Mouse (Mus musculus) kidney, embryonic 16.5 days (tissue): ENCODE data around the gene Tex48. TPM values are rescaled to one million over a fixed set of nuclear protein-coding genes. Genes with fewer than 3 reads are reported as not detected.

Experiments
- ATAC-seq: fragments of 200-750 bp; cut with Nextera tagmentation; 2 replicates; pipeline ENCODE4 v1.8.0; 2017; ENCODE audit warnings: moderate TSS enrichment; ENCODE audit not compliant: low FRiP score, low TSS enrichment
- H3K27ac ChIP-seq: fragments of 300-500 bp; sonication (generic); 2 replicates; pipeline ENCODE4 v1.5.1; 2014; ENCODE audit warnings: low read length
- H3K27me3 ChIP-seq: fragments of 300-500 bp; sonication (generic); 2 replicates; pipeline ENCODE4 v1.6.1; 2014; ENCODE audit warnings: low read length, control low read depth, mixed read lengths; ENCODE audit not compliant: insufficient read depth
- H3K36me3 ChIP-seq: fragments of 300-500 bp; sonication (generic); 2 replicates; pipeline ENCODE4 v1.6.1; 2014; ENCODE audit warnings: low read length, control low read depth, mixed read lengths; ENCODE audit not compliant: insufficient read depth
- H3K4me1 ChIP-seq: fragments of 300-500 bp; sonication (generic); 2 replicates; pipeline ENCODE4 v1.6.1; 2014; ENCODE audit warnings: low read length, control low read depth, mixed read lengths; ENCODE audit not compliant: insufficient read depth
- H3K4me2 ChIP-seq: fragments of 300-500 bp; sonication (generic); replicated peaks from 2 replicates; pipeline ENCODE4 v1.6.1; 2014; ENCODE audit warnings: low read depth, low read length
- H3K4me3 ChIP-seq: fragments of 300-500 bp; sonication (generic); 2 replicates; pipeline ENCODE4 v1.5.1; 2014; ENCODE audit warnings: mild to moderate bottlenecking, low read length
- H3K9ac ChIP-seq: fragments of 300-500 bp; sonication (generic); replicated peaks from 2 replicates; pipeline ENCODE4 v1.6.1; 2014; ENCODE audit warnings: low read length
- H3K9me3 ChIP-seq: fragments of 300-500 bp; sonication (generic); 2 replicates; pipeline ENCODE4 v1.6.1; 2016; ENCODE audit warnings: low read length, control low read depth
- WGBS: fragments of 180-500 bp; shearing (Covaris S2); extraction: QIAGEN DNeasy Blood & Tissue Kit; methylation state at CpG from one replicate; pipeline ENCODE4 v1.1.7; 2014; 5-methylcytosine and 5-hydroxymethylcytosine counted together
- polyA plus RNA-seq: library from polyadenylated mRNA; unstranded; fragments of >200 nt; fragmentation: Nextera tagmentation; extraction: Ambion mirVana; gene quantifications from 2 replicates; pipeline ENCODE4 v1.2.1, GENCODE M21; 2015

The Tex48 gene
- polyA plus RNA-seq, 1 experiment from 2014 or later = not detected

GRCm38 (mm10) chr4:63580078-63580477, 42.1 kb downstream of the Tex48 start:
- no peak overlapping the region for H3K4me3 ChIP-seq
- 0 out of 2 replicates have a peak, but pooled peaks cover 6% of the 10 kb centered on the region for H3K36me3 ChIP-seq
- peaks cover under 1% of the 10 kb centered on the region; the same call in 1 of the 2 replicates for H3K4me1 ChIP-seq
- H3K27ac ChIP-seq = no peak overlapping the region
- no peak overlapping the region for H3K9ac ChIP-seq
- no peaks in the 10 kb centered on the region for H3K27me3 ChIP-seq
- peaks cover 6% of the 10 kb centered on the region for H3K9me3 ChIP-seq
- H3K4me2 ChIP-seq = no peak overlapping the region
- whole genome bisulfite sequencing = 34% methylated on average over 6 of the region's 6 CpGs
- ATAC-seq = no peak; the same call in 1 of the 2 replicates

- no peak for ATAC-seq
- Histone ChIP-seq H3K9me3 (peaks cover 6% of the 10 kb centered on the region), H3K9ac (no peak overlapping the region), H3K4me2 (no peak overlapping the region), H3K4me3 (no peak overlapping the region), H3K27me3 (no peaks in the 10 kb centered on the region), H3K27ac (no peak overlapping the region), H3K36me3 (0 out of 2 replicates have a peak, but pooled peaks cover 6% of the 10 kb centered on the region), H3K4me1 (no peaks in the 10 kb centered on the region)
- 88% methylated on average over 14 of the region's 14 CpGs for WGBS
Measured at GRCm38 (mm10) chr4:63579649-63580048, 42.6 kb downstream of the Tex48 start.

GRCm38 (mm10) chr4:63572621-63573020, 49.6 kb downstream of the Tex48 start:
- Histone ChIP-seq H3K4me3 (no peak overlapping the region), H3K27ac (no peak overlapping the region), H3K36me3 (0 out of 2 replicates have a peak, but pooled peaks cover 11% of the 10 kb centered on the region), H3K9me3 (peaks cover 3% of the 10 kb centered on the region), H3K4me2 (no peak overlapping the region), H3K9ac (no peak overlapping the region), H3K4me1 (peaks cover 9% of the 10 kb centered on the region), H3K27me3 (no peaks in the 10 kb centered on the region)
- 91% methylated on average over 5 of the region's 5 CpGs for WGBS
- ATAC-seq = no peak

- WGBS = 25% methylated on average over 7 of the region's 7 CpGs
- no peak overlapping the region for H3K4me2 ChIP-seq
- no peaks in the 10 kb centered on the region for H3K9me3 ChIP-seq
- H3K4me1 ChIP-seq = peaks cover 9% of the 10 kb centered on the region
- no peak for ATAC-seq
- H3K27me3 ChIP-seq = no peaks in the 10 kb centered on the region
- H3K36me3 ChIP-seq = 0 out of 2 replicates have a peak, but pooled peaks cover 7% of the 10 kb centered on the region
- H3K9ac ChIP-seq = no peak overlapping the region
- H3K27ac ChIP-seq = no peak overlapping the region
- no peak overlapping the region for H3K4me3 ChIP-seq
Measured at GRCm38 (mm10) chr4:63570208-63570781, 51.9 kb downstream of the Tex48 start.

- no peak for ATAC-seq
- 82% methylated on average over 8 of the region's 8 CpGs for WGBS
- H3K9ac ChIP-seq = no peak overlapping the region
- H3K27me3 ChIP-seq = no peaks in the 10 kb centered on the region
- H3K4me2 ChIP-seq = no peak overlapping the region
- no peaks in the 10 kb centered on the region for H3K9me3 ChIP-seq
- no peak overlapping the region for H3K27ac ChIP-seq
- peaks cover 9% of the 10 kb centered on the region for H3K4me1 ChIP-seq
- H3K36me3 ChIP-seq = 0 out of 2 replicates have a peak, but pooled peaks cover 7% of the 10 kb centered on the region
- H3K4me3 ChIP-seq = no peak overlapping the region
Measured at GRCm38 (mm10) chr4:63569322-63569721, 52.9 kb downstream of the Tex48 start.

- Histone ChIP-seq H3K4me3 (no peak overlapping the region), H3K9ac (no peak overlapping the region), H3K9me3 (no peaks in the 10 kb centered on the region), H3K4me1 (peaks cover 9% of the 10 kb centered on the region), H3K36me3 (no peaks in the 10 kb centered on the region), H3K27ac (no peak overlapping the region), H3K4me2 (no peak overlapping the region), H3K27me3 (no peaks in the 10 kb centered on the region)
- 92% methylated on average over 8 of the region's 10 CpGs for WGBS
- no peak for ATAC-seq
Measured at GRCm38 (mm10) chr4:63567712-63568390, 54.4 kb downstream of the Tex48 start.

- no peaks in the 10 kb centered on the region for H3K9me3 ChIP-seq
- peaks cover 27% of the 10 kb centered on the region for H3K4me1 ChIP-seq
- H3K27ac ChIP-seq = no peak overlapping the region
- H3K36me3 ChIP-seq = no peaks in the 10 kb centered on the region
- H3K27me3 ChIP-seq = no peaks in the 10 kb centered on the region
- no peak overlapping the region for H3K4me2 ChIP-seq
- no peak for ATAC-seq
- no peak overlapping the region for H3K9ac ChIP-seq
- 78% methylated on average over 4 of the region's 4 CpGs for WGBS
- H3K4me3 ChIP-seq = no peak overlapping the region
Measured at GRCm38 (mm10) chr4:63562742-63563141, 59.5 kb downstream of the Tex48 start.

GRCm38 (mm10) chr4:63561861-63562675, 60.2 kb downstream of the Tex48 start:
- no peak overlapping the region for H3K27ac ChIP-seq
- no peak for ATAC-seq
- H3K4me2 ChIP-seq = no peak overlapping the region

GRCm38 (mm10) chr4:63560079-63560478, 62.1 kb downstream of the Tex48 start:
- Histone ChIP-seq H3K9me3 (no peaks in the 10 kb centered on the region), H3K4me3 (no peak overlapping the region), H3K4me1 (peaks cover 40% of the 10 kb centered on the region), H3K36me3 (peaks cover 2% of the 10 kb centered on the region), H3K27ac (no peak overlapping the region), H3K27me3 (no peaks in the 10 kb centered on the region), H3K4me2 (no peak overlapping the region), H3K9ac (no peak overlapping the region)
- 82% methylated on average over 8 of the region's 8 CpGs for WGBS
- no peak for ATAC-seq

More at GRCm38 (mm10) chr4:63561861-63562675, 60.2 kb downstream of the Tex48 start:
- Histone ChIP-seq H3K4me3 (no peak overlapping the region), H3K27me3 (no peaks in the 10 kb centered on the region), H3K9me3 (no peaks in the 10 kb centered on the region), H3K4me1 (peaks cover 34% of the 10 kb centered on the region), H3K9ac (no peak overlapping the region), H3K36me3 (no peaks in the 10 kb centered on the region)
- WGBS = 52% methylated on average over 7 of the region's 7 CpGs
